Mouse (Mus musculus): ENCODE data around the gene Phf10. TPM values are rescaled to one million over a fixed set of nuclear protein-coding genes. Genes with fewer than 3 reads are reported as not detected.
"Not testable (repeated sequence)": the region's sequence is repeated elsewhere in the genome, so short reads cannot be mapped to it uniquely, and the experiment has no call there.

The Phf10 gene
- polyA plus RNA-seq, 1 experiment from 2014 or later = 63.0 TPM

DNA sequence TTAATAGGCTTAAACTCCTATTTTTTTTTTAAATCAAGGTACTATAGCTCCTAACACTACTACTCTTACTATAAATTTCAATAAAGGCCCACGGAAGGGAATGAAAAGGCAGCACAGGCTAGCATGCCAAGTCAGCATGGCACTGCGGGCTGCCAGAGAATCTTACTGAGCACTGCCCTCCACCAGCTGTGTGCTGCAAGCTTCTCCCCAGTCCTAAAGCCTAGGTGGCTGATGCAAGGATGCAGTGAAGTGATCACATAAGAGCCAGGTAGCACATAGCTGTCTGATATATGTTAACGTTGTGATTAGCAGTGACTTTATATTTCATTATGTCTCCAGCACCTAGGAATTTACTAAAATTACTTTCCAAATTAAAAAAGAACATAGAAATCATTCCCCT is 1.1 kb downstream of the Phf10 start:
- peak overlapping the region; percentile 48 for H3K4me3 ChIP-seq (ENCODE audit: inconsistent target)
- WGBS (ENCODE audit: missing documents) = 25% methylated on average over 3 of the region's 3 CpGs
- H3K36me3 ChIP-seq (ENCODE audit: inconsistent target) = no peaks in the 10 kb centered on the region
- no peak overlapping the region for H3K27ac ChIP-seq
- peaks cover 56% of the 10 kb centered on the region for H3K79me2 ChIP-seq (ENCODE audit: inconsistent target)

- 53% methylated on average over 5 of the region's 5 CpGs for WGBS (ENCODE audit: missing documents)
- no peak overlapping the region for H3K4me3 ChIP-seq (ENCODE audit: inconsistent target)
- no peaks in the 10 kb centered on the region; the same call in 1 of the 2 replicates for H3K36me3 ChIP-seq (ENCODE audit: inconsistent target)
- no peak overlapping the region for H3K27ac ChIP-seq
- peaks cover 58% of the 10 kb centered on the region for H3K79me2 ChIP-seq (ENCODE audit: inconsistent target)
These were observed 2.3 kb downstream of the Phf10 start for GRCm38 (mm10) chr17:14958686-14959327.

- Histone ChIP-seq H3K4me3 (ENCODE audit: inconsistent target) (no peak overlapping the region), H3K79me2 (ENCODE audit: inconsistent target) (peaks cover 36% of the 10 kb centered on the region), H3K36me3 (ENCODE audit: inconsistent target) (peaks cover 37% of the 10 kb centered on the region), H3K27ac (no peak overlapping the region)
- 82% methylated on average over 8 of the region's 8 CpGs for WGBS (ENCODE audit: missing documents)
These were observed 7.6 kb downstream of the Phf10 start for GRCm38 (mm10) chr17:14953452-14953851.

DNA sequence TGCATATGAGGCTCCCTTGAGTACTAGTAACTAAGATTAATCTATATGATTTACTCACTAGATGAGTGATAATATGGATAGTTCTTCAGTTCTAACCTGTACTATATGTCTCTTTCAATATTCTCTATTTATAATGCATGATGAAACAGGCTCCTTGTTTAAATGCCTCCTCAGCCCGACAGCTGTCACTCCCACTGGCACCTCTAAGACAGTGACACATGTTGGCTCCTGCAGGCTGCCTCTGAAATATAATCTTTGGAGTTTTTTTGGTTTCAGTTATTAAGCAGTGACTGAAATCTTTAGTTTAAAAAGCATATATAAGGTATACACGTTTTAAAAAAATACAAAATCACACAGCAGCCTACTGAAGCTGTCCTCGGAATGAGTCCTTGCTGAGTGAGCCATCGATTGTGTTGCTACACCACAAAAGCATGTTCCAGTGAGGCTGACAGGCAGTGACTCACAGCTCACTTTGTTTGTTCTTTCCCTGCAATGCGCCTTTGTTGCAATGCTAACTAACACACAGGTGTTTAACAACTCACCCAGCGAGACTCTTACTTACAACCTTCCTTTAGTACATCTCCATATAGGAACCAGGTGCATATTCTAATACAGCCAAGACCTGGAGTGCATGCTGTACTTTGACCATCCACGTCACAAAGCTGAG is 11.8 kb downstream of the Phf10 start:
- 91% methylated on average over 7 of the region's 7 CpGs for WGBS (ENCODE audit: missing documents)
- peaks cover 43% of the 10 kb centered on the region for H3K36me3 ChIP-seq (ENCODE audit: inconsistent target)

GRCm38 (mm10) chr17:14944551-14944950 is 16.5 kb downstream of the Phf10 start:
- peaks cover 11% of the 10 kb centered on the region; the same call in 1 of the 2 replicates for H3K36me3 ChIP-seq (ENCODE audit: inconsistent target)
- H3K79me2 ChIP-seq (ENCODE audit: inconsistent target) = peaks cover 38% of the 10 kb centered on the region
- H3K4me3 ChIP-seq (ENCODE audit: inconsistent target) = no peak overlapping the region
- 100% methylated on average over 1 of the region's 1 CpGs for WGBS (ENCODE audit: missing documents)
- H3K27ac ChIP-seq = no peak overlapping the region

More for the DNA sequence above, 11.8 kb downstream of the Phf10 start:
- Histone ChIP-seq H3K27ac (no peak overlapping the region), H3K4me3 (ENCODE audit: inconsistent target) (no peak overlapping the region), H3K79me2 (ENCODE audit: inconsistent target) (peaks cover 26% of the 10 kb centered on the region)

DNA sequence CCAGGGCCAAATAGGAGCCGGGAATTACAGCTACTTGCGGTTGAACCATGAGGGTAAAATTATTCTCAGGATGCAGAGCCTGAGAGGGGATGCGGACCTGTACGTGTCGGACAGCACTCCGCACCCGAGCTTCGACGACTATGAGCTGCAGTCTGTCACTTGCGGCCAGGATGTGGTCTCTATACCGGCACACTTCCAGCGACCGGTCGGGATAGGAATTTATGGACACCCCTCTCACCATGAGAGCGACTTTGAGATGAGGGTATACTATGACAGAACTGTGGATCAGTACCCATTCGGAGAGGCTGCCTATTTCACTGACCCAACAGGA is 17.4 kb downstream of the Phf10 start:
- Histone ChIP-seq H3K36me3 (ENCODE audit: inconsistent target) (0 out of 2 replicates have a peak, but pooled peaks cover 6% of the 10 kb centered on the region), H3K27ac (peak overlapping the region; percentile 67), H3K79me2 (ENCODE audit: inconsistent target) (peaks cover 38% of the 10 kb centered on the region), H3K4me3 (ENCODE audit: inconsistent target) (peak overlapping the region; percentile 99)
- 16% methylated on average over 16 of the region's 16 CpGs for WGBS (ENCODE audit: missing documents)

DNA sequence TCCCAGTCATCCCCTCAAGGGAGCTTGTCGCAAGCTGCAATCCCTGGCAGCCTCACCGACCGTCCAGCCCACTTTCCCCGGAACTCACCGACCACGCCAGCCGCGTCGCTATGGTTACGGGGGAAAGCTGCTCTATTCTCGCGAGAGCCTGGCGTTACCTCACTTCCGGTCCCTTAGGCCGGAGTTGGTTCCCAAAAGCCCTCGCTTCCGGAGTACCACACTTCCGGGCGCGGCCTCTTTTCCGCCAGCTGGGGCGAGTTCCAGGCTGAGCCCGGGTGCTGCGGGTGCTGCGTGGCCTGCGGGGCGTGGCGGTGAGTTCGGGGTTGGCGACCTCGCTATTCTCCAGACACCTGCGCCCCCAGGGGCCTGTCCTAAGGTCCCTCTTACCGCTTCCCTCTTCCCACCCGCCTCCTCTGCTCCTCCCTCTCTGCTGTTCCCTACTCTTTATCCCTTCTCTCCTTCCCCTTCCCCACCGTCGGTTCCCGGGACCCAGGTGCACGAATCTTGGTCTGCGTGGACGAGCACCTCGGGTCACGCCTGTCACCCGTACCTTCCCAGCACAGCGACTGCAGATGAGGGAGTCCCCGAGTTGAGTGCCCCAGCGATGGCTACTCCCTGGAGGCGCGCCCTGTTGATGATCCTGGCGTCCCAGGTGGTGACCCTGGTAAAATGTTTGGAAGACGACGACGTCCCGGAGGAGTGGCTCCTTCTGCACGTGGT is 17.9 kb downstream of the Phf10 start, which contains the start of the genes Wdr27 and 1600012H06Rik:
TSS of gene Wdr27 (minus strand) at position 150 of the 720 bp plus-strand sequence.
TSS of gene 1600012H06Rik (plus strand) at position 176 of the 720 bp plus-strand sequence.
- peak within 1 kb of the TSS; percentile 67 for H3K27ac ChIP-seq
- peak within 1 kb of the TSS; percentile 99 for H3K4me3 ChIP-seq (ENCODE audit: inconsistent target)
- H3K36me3 ChIP-seq (ENCODE audit: inconsistent target) = 0 out of 2 replicates have a peak, but pooled peaks cover 6% of the 10 kb centered on the region
- peaks cover 38% of the 10 kb centered on the region for H3K79me2 ChIP-seq (ENCODE audit: inconsistent target)
- WGBS (ENCODE audit: missing documents) = under 1% methylated on average over 50 of the region's 54 CpGs

DNA sequence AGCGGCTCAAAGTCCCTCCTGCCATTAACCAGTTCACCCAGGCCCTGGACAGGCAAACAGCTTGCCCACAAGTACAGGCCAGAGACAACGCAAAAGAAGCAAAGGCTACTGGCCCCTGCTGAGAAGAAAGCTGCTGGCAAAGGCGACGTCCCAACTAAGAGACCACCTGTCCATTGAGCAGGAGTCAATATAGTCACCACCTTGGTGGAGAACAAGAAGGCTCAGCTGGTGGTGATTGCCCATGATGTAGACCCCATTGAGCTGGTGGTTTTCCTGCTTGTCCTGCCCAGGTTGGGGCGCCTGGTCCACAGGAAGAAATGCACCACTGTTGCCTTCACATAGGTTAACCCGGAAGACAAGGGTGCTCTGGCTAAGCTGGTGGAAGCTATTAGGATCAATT is 18.9 kb downstream of the Phf10 start:
- peak overlapping the region; percentile 99 for H3K4me3 ChIP-seq (ENCODE audit: inconsistent target)

GRCm38 (mm10) chr17:14935841-14936605 is 25.1 kb downstream of the Phf10 start:
- Histone ChIP-seq H3K79me2 (ENCODE audit: inconsistent target) (no peaks in the 10 kb centered on the region), H3K4me3 (ENCODE audit: inconsistent target) (no peak overlapping the region), H3K27ac (no peak overlapping the region), H3K36me3 (ENCODE audit: inconsistent target) (no peaks in the 10 kb centered on the region)
- 96% methylated on average over 4 of the region's 5 CpGs for WGBS (ENCODE audit: missing documents)

More for the DNA sequence above, 18.9 kb downstream of the Phf10 start:
- 68% methylated on average over 6 of the region's 6 CpGs for WGBS (ENCODE audit: missing documents)
- H3K27ac ChIP-seq; H3K36me3 ChIP-seq (ENCODE audit: inconsistent target): not testable (repeated sequence)
- H3K79me2 ChIP-seq (ENCODE audit: inconsistent target) = peaks cover 38% of the 10 kb centered on the region

GRCm38 (mm10) chr17:14935280-14935679 is 25.8 kb downstream of the Phf10 start:
- 97% methylated on average over 6 of the region's 14 CpGs for WGBS (ENCODE audit: missing documents)
- H3K27ac ChIP-seq; H3K36me3 ChIP-seq (ENCODE audit: inconsistent target); H3K79me2 ChIP-seq (ENCODE audit: inconsistent target); H3K4me3 ChIP-seq (ENCODE audit: inconsistent target): not testable (repeated sequence)

DNA sequence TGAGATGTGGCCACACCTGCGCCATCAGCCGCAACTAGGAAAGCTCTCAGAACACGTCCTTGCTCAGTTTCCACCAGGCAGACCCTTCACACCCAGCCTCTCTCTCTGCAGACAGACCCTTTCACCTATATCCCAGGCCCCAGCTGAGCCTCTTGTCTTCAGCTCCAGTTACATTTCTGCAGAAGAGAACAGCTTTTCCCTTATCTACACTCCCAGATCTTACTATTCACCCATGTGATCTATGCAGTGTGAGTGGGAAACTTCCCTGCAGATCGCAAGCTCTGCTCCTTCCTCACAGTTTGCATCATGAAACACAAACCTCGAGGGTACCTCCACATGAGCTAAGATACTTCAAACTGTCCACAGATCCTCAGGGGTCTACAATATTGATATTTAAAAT is 29.6 kb downstream of the Phf10 start:
- Histone ChIP-seq H3K4me3 (ENCODE audit: inconsistent target) (no peak overlapping the region), H3K79me2 (ENCODE audit: inconsistent target) (no peaks in the 10 kb centered on the region), H3K27ac (no peak overlapping the region), H3K36me3 (ENCODE audit: inconsistent target) (no peaks in the 10 kb centered on the region)
- WGBS (ENCODE audit: missing documents) = 72% methylated on average over 5 of the region's 5 CpGs

DNA sequence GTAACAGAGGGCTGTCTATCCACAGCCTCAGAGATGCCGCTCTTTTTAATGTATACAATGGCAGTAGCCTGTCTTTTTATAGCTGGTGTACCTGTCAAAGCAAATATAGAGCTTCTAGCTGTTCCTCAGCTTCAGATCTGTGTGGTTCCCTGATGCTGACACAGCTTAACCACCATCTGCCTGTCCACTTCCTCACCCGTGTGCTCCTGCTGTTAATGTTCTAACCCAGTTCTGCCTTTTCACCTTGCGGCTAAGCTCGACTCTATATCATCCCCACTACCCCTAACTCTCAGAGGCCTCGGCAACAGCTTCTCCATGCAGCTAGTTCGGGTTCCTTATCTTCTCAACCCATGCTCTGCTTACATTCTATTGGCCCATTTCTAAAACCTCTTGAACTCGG is 30.4 kb downstream of the Phf10 start:
- H3K4me3 ChIP-seq (ENCODE audit: inconsistent target) = no peak overlapping the region
- H3K79me2 ChIP-seq (ENCODE audit: inconsistent target) = no peaks in the 10 kb centered on the region
- 12% methylated on average over 7 of the region's 7 CpGs for WGBS (ENCODE audit: missing documents)
- no peaks in the 10 kb centered on the region for H3K36me3 ChIP-seq (ENCODE audit: inconsistent target)
- H3K27ac ChIP-seq = no peak overlapping the region

GRCm38 (mm10) chr17:14928631-14929030 is 32.4 kb downstream of the Phf10 start:
- WGBS (ENCODE audit: missing documents) = 95% methylated on average over 5 of the region's 5 CpGs

DNA sequence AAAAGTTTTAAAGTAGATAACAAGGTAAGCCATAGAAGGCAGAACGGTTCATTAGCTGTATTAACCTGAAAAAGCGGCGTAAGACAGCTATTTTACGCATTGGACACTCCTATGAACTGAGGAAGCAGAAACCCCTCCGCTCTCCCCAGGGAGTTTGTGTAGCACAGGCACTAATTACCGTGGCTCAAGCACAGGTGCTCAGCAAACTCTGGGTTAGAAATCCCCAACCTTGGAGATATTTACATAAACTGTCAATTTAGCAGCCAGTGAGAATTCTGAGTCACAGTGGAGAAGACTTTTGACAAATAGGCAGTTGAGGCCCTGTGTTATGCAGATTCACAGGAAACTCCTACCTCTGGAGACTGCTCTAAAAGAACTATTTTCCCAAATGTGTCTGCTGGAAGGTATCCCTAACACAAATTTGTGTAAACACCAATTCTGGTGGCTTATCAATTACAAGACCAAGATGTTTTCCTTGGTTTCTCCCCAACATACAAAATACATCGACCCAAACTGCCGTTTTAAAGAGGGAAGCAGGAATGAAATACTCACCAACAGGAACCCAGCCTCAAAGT is 33.3 kb downstream of the Phf10 start:
- no peak overlapping the region for H3K4me3 ChIP-seq (ENCODE audit: inconsistent target)
- WGBS (ENCODE audit: missing documents) = 74% methylated on average over 8 of the region's 8 CpGs

More at GRCm38 (mm10) chr17:14928631-14929030, 32.4 kb downstream of the Phf10 start:
- Histone ChIP-seq H3K36me3 (ENCODE audit: inconsistent target) (no peaks in the 10 kb centered on the region), H3K4me3 (ENCODE audit: inconsistent target) (no peak overlapping the region), H3K27ac (no peak overlapping the region), H3K79me2 (ENCODE audit: inconsistent target) (no peaks in the 10 kb centered on the region)

More for the DNA sequence above, 33.3 kb downstream of the Phf10 start:
- no peak overlapping the region for H3K27ac ChIP-seq
- no peaks in the 10 kb centered on the region for H3K36me3 ChIP-seq (ENCODE audit: inconsistent target)
- no peaks in the 10 kb centered on the region for H3K79me2 ChIP-seq (ENCODE audit: inconsistent target)

Data from macrophage (primary cell).